Mouse (Mus musculus): ENCODE measurements around the gene Timm13.

Timm13 gene

GRCm38 (mm10) chr10:80909375-80910162, 8.8 kb upstream of the Timm13 start:
- no peak for DNase-seq (ENCODE audit: low read depth in 2 of 2, low spot score in 2 of 2)

- DNase-seq (ENCODE audit: low read depth in 2 of 2, low spot score in 2 of 2), result no peak
These were observed 3.9 kb upstream of the Timm13 start for GRCm38 (mm10) chr10:80904709-80905108.

GRCm38 (mm10) chr10:80904004-80904693, 3.4 kb upstream of the Timm13 start:
- DNase-seq (ENCODE audit: low read depth in 2 of 2, low spot score in 2 of 2), result no peak

- DNase-seq (ENCODE audit: low read depth in 2 of 2, low spot score in 2 of 2), result no peak
These were observed 2.5 kb upstream of the Timm13 start for GRCm38 (mm10) chr10:80903282-80903681.

GRCm38 (mm10) chr10:80902273-80902940, 1.6 kb upstream of the Timm13 start:
- no peak for DNase-seq (ENCODE audit: low read depth in 2 of 2, low spot score in 2 of 2)

- no peak for DNase-seq (ENCODE audit: low read depth in 2 of 2, low spot score in 2 of 2)
These were observed 872 bp upstream of the Timm13 start for GRCm38 (mm10) chr10:80901409-80902272.

GRCm38 (mm10) chr10:80899591-80900317, 1.0 kb downstream of the Timm13 start:
- DNase-seq (ENCODE audit: low read depth in 2 of 2, low spot score in 2 of 2), result no peak

GRCm38 (mm10) chr10:80899074-80899473, 1.7 kb downstream of the Timm13 start:
- DNase-seq (ENCODE audit: low read depth in 2 of 2, low spot score in 2 of 2), result no peak

GRCm38 (mm10) chr10:80897861-80898510, 2.8 kb downstream of the Timm13 start:
- DNase-seq (ENCODE audit: low read depth in 2 of 2, low spot score in 2 of 2), result no peak

GRCm38 (mm10) chr10:80896581-80897485, 3.9 kb downstream of the Timm13 start:
- DNase-seq (ENCODE audit: low read depth in 2 of 2, low spot score in 2 of 2), result no peak

GRCm38 (mm10) chr10:80895697-80896096, 5.1 kb downstream of the Timm13 start:
- DNase-seq (ENCODE audit: low read depth in 2 of 2, low spot score in 2 of 2), result no peak

- DNase-seq (ENCODE audit: low read depth in 2 of 2, low spot score in 2 of 2), result no peak
These were observed 5.7 kb downstream of the Timm13 start for GRCm38 (mm10) chr10:80895100-80895499.

GRCm38 (mm10) chr10:80887181-80887580, 13.6 kb downstream of the Timm13 start:
- DNase-seq (ENCODE audit: low read depth in 2 of 2, low spot score in 2 of 2), result no peak

GRCm38 (mm10) chr10:80881301-80881700, 19.5 kb downstream of the Timm13 start:
- DNase-seq (ENCODE audit: low read depth in 2 of 2, low spot score in 2 of 2), result peak; percentile 82 to 85

GRCm38 (mm10) chr10:80880901-80881300, 19.9 kb downstream of the Timm13 start:
- DNase-seq (ENCODE audit: low read depth in 2 of 2, low spot score in 2 of 2), result no peak

GRCm38 (mm10) chr10:80880131-80880641, 20.6 kb downstream of the Timm13 start:
- DNase-seq (ENCODE audit: low read depth in 2 of 2, low spot score in 2 of 2), result peak; percentile 43 to 60

GRCm38 (mm10) chr10:80876594-80876993, 24.2 kb downstream of the Timm13 start:
- DNase-seq (ENCODE audit: low read depth in 2 of 2, low spot score in 2 of 2), result no peak

GRCm38 (mm10) chr10:80876028-80876427, 24.7 kb downstream of the Timm13 start:
- peak; percentile 56 to 68 for DNase-seq (ENCODE audit: low read depth in 2 of 2, low spot score in 2 of 2)

- no peak for DNase-seq (ENCODE audit: low read depth in 2 of 2, low spot score in 2 of 2)
These were observed 26.7 kb downstream of the Timm13 start for GRCm38 (mm10) chr10:80874035-80874434.

Measured in CD8-positive naive resting alpha-beta T cell, adult 2 months (primary cell).